Mouse (Mus musculus): ENCODE results near the gene Wdr37. TPM values are rescaled to one million over a fixed set of nuclear protein-coding genes. Genes with fewer than 3 reads are reported as not detected.

Wdr37 gene
- total RNA-seq, 1 experiment from 2014 or later = 77.2 TPM

- no peak for ATAC-seq (replicated peaks; ENCODE audit: insufficient number of reproducible peaks, low FRiP score, low TSS enrichment, poor library complexity, severe bottlenecking)
Measured at GRCm38 (mm10) chr13:8783686-8784307, 87.9 kb downstream of the Wdr37 start.

GRCm38 (mm10) chr13:8782636-8783035 is 89.1 kb downstream of the Wdr37 start:
- ATAC-seq (replicated peaks; ENCODE audit: insufficient number of reproducible peaks, low FRiP score, low TSS enrichment, poor library complexity, severe bottlenecking) = no peak

GRCm38 (mm10) chr13:8780441-8780840 is 91.3 kb downstream of the Wdr37 start:
- ATAC-seq (replicated peaks; ENCODE audit: insufficient number of reproducible peaks, low FRiP score, low TSS enrichment, poor library complexity, severe bottlenecking) = no peak

GRCm38 (mm10) chr13:8770616-8771015 is 101.1 kb downstream of the Wdr37 start:
- ATAC-seq (replicated peaks; ENCODE audit: insufficient number of reproducible peaks, low FRiP score, low TSS enrichment, poor library complexity, severe bottlenecking) = no peak

- no peak for ATAC-seq (replicated peaks; ENCODE audit: insufficient number of reproducible peaks, low FRiP score, low TSS enrichment, poor library complexity, severe bottlenecking)
Measured at GRCm38 (mm10) chr13:8769654-8770227, 102.0 kb downstream of the Wdr37 start.

- no peak for ATAC-seq (replicated peaks; ENCODE audit: insufficient number of reproducible peaks, low FRiP score, low TSS enrichment, poor library complexity, severe bottlenecking)
Measured at GRCm38 (mm10) chr13:8760940-8761339, 110.8 kb downstream of the Wdr37 start.

Other genes with a start within 250 kb of the Wdr37 start
- 20.5 to 25.2 TPM (median 24.8 TPM) in 3 replicates for gene Idi1, start 13.6 kb upstream of the Wdr37 start, total RNA-seq (2017)
- not detected in 3 replicates for gene Gm9745, start 76.3 kb upstream of the Wdr37 start, total RNA-seq (2017)
- gene Idi2, start 81.0 kb upstream of the Wdr37 start, total RNA-seq (2017) = not detected in 3 replicates
- 81.0 to 109 TPM (median 83.8 TPM) in 3 replicates for gene Gtpbp4, start 124.2 kb upstream of the Wdr37 start, total RNA-seq (2017)
- 46.8 to 79.4 TPM (median 51.9 TPM) in 3 replicates for gene Larp4b, start 222.0 kb upstream of the Wdr37 start, total RNA-seq (2017)

All from monocyte, adult 5-6 weeks (primary cell).